Mouse (Mus musculus): Measurements from ENCODE around the gene Ap3b1. TPM values are rescaled to one million over a fixed set of nuclear protein-coding genes. Genes with fewer than 3 reads are reported as not detected.

The Ap3b1 gene
- polyA plus RNA-seq, 1 experiment from 2014 or later: 27.9 TPM

DNA sequence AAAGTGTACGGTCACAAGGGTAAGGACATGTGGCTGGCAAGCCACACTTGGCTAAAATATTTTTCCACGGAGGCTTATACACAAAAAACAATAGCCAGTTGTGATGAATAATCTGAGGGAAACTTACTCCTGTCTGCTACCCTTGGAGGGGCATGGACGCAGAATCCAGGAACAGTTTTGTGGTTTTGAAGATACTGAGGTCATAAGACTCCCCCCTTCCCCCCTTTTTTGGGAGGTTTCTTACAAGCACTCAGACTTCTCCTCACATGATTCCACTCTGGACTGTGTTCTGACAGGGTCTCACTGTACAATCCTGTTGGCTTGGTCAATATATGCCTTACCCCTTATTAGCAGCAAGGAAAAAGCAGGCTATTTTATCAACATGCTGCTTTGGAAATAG lies 29.8 kb downstream of the Ap3b1 start:
- Histone ChIP-seq H3K27me3 (replicated peaks; ENCODE audit: control insufficient read depth, insufficient read depth, low read length) (no peaks in the 10 kb centered on the region), H3K9ac (ENCODE audit: low read depth, low read length) (no peak overlapping the region), H3K4me1 (ENCODE audit: control insufficient read depth, insufficient read depth, low read depth, low read length) (no peaks in the 10 kb centered on the region), H3K4me3 (ENCODE audit: low read length) (no peak overlapping the region), H3K9me3 (ENCODE audit: control insufficient read depth, low read length) (no peaks in the 10 kb centered on the region), H3K4me2 (ENCODE audit: low read length) (no peak overlapping the region), H3K36me3 (ENCODE audit: control insufficient read depth, insufficient read depth, low read length) (no peaks in the 10 kb centered on the region), H3K27ac (ENCODE audit: low read depth, low read length) (no peak overlapping the region)
- ATAC-seq: no peak
- WGBS: 78% methylated on average over 3 of the region's 3 CpGs

DNA sequence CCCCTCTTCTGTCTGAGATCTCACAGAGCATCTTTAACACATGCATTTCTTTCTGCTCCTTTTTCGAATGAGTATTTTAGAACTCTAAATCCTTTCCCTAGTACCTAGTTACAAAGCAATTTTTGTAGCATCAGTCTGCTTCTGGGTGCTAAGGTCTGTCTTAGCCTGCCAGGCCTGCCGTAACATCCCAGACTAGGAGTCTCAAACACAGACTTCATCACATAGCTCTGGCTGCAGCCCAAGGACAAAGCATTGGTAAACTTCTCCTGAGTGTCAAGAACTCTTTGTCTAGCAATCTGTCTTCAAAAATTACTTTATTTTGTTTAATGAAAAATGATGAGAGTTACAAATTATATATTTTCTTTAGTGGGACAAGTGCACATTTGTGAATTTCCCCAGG lies 30.8 kb downstream of the Ap3b1 start:
- no peak for ATAC-seq
- H3K9ac ChIP-seq (ENCODE audit: low read depth, low read length): no peak overlapping the region
- no peaks in the 10 kb centered on the region for H3K27me3 ChIP-seq (replicated peaks; ENCODE audit: control insufficient read depth, insufficient read depth, low read length)
- H3K4me1 ChIP-seq (ENCODE audit: control insufficient read depth, insufficient read depth, low read depth, low read length): no peaks in the 10 kb centered on the region
- no peaks in the 10 kb centered on the region for H3K36me3 ChIP-seq (ENCODE audit: control insufficient read depth, insufficient read depth, low read length)
- H3K4me3 ChIP-seq (ENCODE audit: low read length): no peak overlapping the region
- no peaks in the 10 kb centered on the region for H3K9me3 ChIP-seq (ENCODE audit: control insufficient read depth, low read length)
- no peak overlapping the region for H3K4me2 ChIP-seq (ENCODE audit: low read length)
- no peak overlapping the region for H3K27ac ChIP-seq (ENCODE audit: low read depth, low read length)
- WGBS: 73% methylated on average over 2 of the region's 2 CpGs

DNA sequence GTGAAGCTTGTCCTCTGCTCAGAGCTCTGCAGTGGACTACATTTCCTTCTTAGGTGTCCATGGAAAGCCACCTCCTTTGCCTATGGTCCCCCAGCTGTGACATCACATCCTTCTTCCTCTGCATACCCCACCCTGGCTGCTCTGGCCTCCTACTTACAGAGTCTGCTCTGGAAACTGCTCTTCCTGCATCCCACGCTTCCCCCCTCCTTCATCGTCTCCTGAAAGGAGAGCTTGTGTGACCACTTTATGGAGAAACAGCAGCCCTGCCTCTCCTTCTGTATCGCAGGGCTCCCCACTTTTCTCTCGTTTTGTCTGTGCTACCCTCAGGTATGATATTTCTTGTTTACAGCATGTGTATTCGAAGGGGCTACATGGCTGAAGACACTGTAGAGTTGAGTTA lies 33.5 kb downstream of the Ap3b1 start:
- Histone ChIP-seq H3K4me2 (ENCODE audit: low read length) (no peak overlapping the region), H3K4me1 (ENCODE audit: control insufficient read depth, insufficient read depth, low read depth, low read length) (no peaks in the 10 kb centered on the region), H3K36me3 (ENCODE audit: control insufficient read depth, insufficient read depth, low read length) (peaks cover 3% of the 10 kb centered on the region; the same call in 1 of the 2 replicates), H3K27me3 (replicated peaks; ENCODE audit: control insufficient read depth, insufficient read depth, low read length) (no peaks in the 10 kb centered on the region), H3K9ac (ENCODE audit: low read depth, low read length) (no peak overlapping the region), H3K27ac (ENCODE audit: low read depth, low read length) (no peak overlapping the region), H3K9me3 (ENCODE audit: control insufficient read depth, low read length) (no peaks in the 10 kb centered on the region), H3K4me3 (ENCODE audit: low read length) (no peak overlapping the region)
- WGBS: 88% methylated on average over 5 of the region's 5 CpGs
- ATAC-seq: no peak

DNA sequence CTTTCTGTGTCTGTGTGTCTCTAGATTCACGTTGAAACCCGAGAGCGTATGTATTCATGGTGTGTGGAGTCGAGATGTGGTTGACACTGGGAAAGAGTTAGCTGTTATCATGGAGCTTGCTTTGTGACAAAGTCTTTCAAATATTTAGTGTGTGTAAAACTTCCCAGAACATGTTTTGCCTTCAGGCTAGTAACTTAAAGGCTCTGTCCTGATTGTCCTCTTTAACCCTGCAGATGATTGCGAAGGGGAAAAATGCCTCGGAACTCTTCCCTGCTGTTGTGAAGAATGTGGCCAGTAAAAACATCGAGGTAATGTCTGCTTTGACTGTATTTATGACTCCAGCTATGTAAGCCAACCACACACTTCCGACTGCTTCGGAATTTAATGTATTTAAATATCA lies 35.7 kb downstream of the Ap3b1 start:
- Histone ChIP-seq H3K27me3 (replicated peaks; ENCODE audit: control insufficient read depth, insufficient read depth, low read length) (no peaks in the 10 kb centered on the region), H3K4me2 (ENCODE audit: low read length) (no peak overlapping the region), H3K36me3 (ENCODE audit: control insufficient read depth, insufficient read depth, low read length) (peaks cover 3% of the 10 kb centered on the region; the same call in 1 of the 2 replicates), H3K9me3 (ENCODE audit: control insufficient read depth, low read length) (no peaks in the 10 kb centered on the region), H3K4me1 (ENCODE audit: control insufficient read depth, insufficient read depth, low read depth, low read length) (0 out of 2 replicates have a peak, but pooled peaks cover 4% of the 10 kb centered on the region), H3K27ac (ENCODE audit: low read depth, low read length) (no peak overlapping the region), H3K4me3 (ENCODE audit: low read length) (no peak overlapping the region), H3K9ac (ENCODE audit: low read depth, low read length) (no peak overlapping the region)
- WGBS: 75% methylated on average over 9 of the region's 9 CpGs
- ATAC-seq: no peak

DNA sequence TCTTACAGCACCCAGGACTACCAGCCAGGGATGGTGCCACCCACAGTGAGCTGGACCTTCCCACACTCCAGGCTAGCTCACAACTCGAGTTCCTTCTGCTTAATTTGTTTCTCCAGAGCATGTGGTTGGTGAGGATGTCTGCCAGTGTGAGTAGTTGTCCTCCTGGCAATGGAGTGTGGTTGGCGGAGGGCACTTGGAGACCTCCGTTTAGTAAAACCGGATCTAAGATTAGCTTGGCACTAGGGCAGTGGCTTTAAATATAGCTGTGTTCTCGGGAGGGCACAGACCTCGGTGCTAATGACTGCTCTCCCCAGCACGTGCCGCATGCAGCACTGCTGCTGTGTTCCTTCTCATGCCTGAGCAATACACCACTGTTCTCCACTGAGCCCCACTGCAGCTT lies 37.0 kb downstream of the Ap3b1 start:
- H3K9me3 ChIP-seq (ENCODE audit: control insufficient read depth, low read length): no peaks in the 10 kb centered on the region
- no peak overlapping the region for H3K4me2 ChIP-seq (ENCODE audit: low read length)
- 62% methylated on average over 8 of the region's 8 CpGs for WGBS
- peak; percentile 52; the same call in 1 of the 2 replicates for ATAC-seq
- no peaks in the 10 kb centered on the region for H3K27me3 ChIP-seq (replicated peaks; ENCODE audit: control insufficient read depth, insufficient read depth, low read length)
- no peak overlapping the region for H3K9ac ChIP-seq (ENCODE audit: low read depth, low read length)
- H3K36me3 ChIP-seq (ENCODE audit: control insufficient read depth, insufficient read depth, low read length): peaks cover 3% of the 10 kb centered on the region; the same call in 1 of the 2 replicates
- H3K4me3 ChIP-seq (ENCODE audit: low read length): no peak overlapping the region
- no peak overlapping the region for H3K27ac ChIP-seq (ENCODE audit: low read depth, low read length)
- 0 out of 2 replicates have a peak, but pooled peaks cover 4% of the 10 kb centered on the region for H3K4me1 ChIP-seq (ENCODE audit: control insufficient read depth, insufficient read depth, low read depth, low read length)

DNA sequence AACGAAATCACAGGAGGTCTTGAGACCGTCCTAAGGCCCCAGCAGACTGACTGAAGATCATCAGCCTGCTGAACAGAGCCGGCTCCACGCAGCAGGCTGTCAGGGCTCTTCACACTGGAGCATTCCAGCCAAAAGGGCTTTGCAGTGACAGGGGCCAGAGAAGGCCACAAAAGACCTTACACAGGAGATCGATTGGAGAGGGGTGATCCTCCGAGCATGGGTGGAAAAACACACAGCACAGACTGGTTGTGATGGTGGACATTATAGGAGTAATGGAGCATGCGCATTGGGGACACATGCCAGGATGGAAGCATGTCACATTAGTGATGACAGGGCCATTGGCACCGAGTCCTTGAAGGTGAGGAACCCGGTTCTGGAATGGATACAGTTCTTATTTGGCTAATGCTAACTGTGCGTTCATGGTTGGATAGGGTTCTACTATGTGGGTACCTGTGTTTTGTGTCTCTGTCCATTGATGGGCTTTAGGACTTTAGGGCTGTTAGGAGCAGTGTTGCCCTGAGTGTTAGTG lies 37.7 kb downstream of the Ap3b1 start:
- Histone ChIP-seq H3K36me3 (ENCODE audit: control insufficient read depth, insufficient read depth, low read length) (peaks cover 3% of the 10 kb centered on the region; the same call in 1 of the 2 replicates), H3K27ac (ENCODE audit: low read depth, low read length) (no peak overlapping the region), H3K4me3 (ENCODE audit: low read length) (no peak overlapping the region), H3K4me1 (ENCODE audit: control insufficient read depth, insufficient read depth, low read depth, low read length) (0 out of 2 replicates have a peak, but pooled peaks cover 4% of the 10 kb centered on the region), H3K9me3 (ENCODE audit: control insufficient read depth, low read length) (no peaks in the 10 kb centered on the region), H3K27me3 (replicated peaks; ENCODE audit: control insufficient read depth, insufficient read depth, low read length) (no peaks in the 10 kb centered on the region), H3K9ac (ENCODE audit: low read depth, low read length) (no peak overlapping the region), H3K4me2 (ENCODE audit: low read length) (no peak overlapping the region)
- 83% methylated on average over 10 of the region's 10 CpGs for WGBS
- no peak for ATAC-seq

DNA sequence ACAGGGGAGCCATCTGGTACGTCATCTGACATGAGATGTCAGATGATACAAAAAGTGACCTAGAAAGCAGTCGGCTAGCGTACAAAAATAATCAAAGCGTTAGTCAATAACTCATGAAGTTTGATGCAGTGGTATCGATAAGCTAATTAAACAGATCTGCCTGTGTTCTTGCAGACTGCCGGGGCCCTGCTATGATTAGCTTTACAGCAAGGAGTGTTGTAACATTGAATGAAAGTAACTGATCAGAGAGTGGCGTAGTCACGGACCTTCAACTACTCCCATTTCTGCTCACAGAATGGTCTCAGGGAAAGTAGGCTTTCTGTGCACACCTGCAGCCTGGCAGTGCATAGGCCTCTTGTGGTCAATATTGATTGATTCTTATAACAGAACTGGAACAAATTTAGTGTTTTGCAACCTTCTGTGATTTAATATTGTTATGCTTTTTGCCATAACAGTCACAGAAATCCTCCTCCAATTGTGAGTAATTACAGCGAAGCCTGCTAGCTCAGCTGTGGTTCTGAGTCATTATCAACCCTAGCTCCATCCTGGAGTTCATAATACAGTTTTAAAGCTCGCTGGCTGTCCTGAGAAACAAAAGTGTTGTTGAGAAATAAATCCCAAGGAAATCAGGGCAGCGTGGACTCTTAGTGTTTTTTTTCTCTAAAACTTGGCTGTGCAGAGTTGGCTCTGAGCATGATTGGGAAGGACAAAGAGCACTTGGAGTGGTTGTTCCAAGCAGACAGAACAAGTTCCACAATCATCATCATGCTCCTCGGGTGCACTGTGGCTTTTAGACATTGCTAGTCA lies 40.0 kb downstream of the Ap3b1 start:
- Histone ChIP-seq H3K27ac (ENCODE audit: low read depth, low read length) (peak overlapping the region; percentile 9; the same call in 1 of the 2 replicates), H3K27me3 (replicated peaks; ENCODE audit: control insufficient read depth, insufficient read depth, low read length) (no peaks in the 10 kb centered on the region), H3K4me1 (ENCODE audit: control insufficient read depth, insufficient read depth, low read depth, low read length) (0 out of 2 replicates have a peak, but pooled peaks cover 4% of the 10 kb centered on the region), H3K9ac (ENCODE audit: low read depth, low read length) (no peak overlapping the region), H3K4me3 (ENCODE audit: low read length) (no peak overlapping the region), H3K9me3 (ENCODE audit: control insufficient read depth, low read length) (no peaks in the 10 kb centered on the region), H3K36me3 (ENCODE audit: control insufficient read depth, insufficient read depth, low read length) (peaks cover 5% of the 10 kb centered on the region), H3K4me2 (ENCODE audit: low read length) (no peak overlapping the region)
- WGBS: 71% methylated on average over 12 of the region's 12 CpGs
- ATAC-seq: no peak

DNA sequence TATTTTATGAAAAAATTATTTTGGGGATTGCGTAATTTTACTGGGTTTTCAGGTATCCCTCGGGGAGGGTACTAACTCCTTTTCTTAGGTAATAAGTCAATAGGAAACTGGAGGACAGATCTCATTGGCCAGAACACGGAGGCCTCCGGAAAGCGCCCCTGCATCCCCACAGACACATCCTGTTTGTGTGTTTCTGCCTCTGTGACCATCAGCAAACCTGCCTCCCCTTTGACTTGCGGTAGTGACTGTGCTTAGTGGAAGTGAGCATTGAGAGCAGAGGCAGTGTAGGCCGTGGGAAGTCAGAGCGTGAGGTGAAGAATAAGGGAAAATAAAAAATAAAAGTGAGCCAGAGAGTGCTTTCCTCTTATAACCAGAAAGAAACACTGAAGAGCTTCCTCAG lies 41.7 kb downstream of the Ap3b1 start:
- no peak overlapping the region for H3K9ac ChIP-seq (ENCODE audit: low read depth, low read length)
- no peak overlapping the region for H3K4me3 ChIP-seq (ENCODE audit: low read length)
- H3K27me3 ChIP-seq (replicated peaks; ENCODE audit: control insufficient read depth, insufficient read depth, low read length): no peaks in the 10 kb centered on the region
- H3K4me2 ChIP-seq (ENCODE audit: low read length): no peak overlapping the region
- 94% methylated on average over 8 of the region's 8 CpGs for WGBS
- ATAC-seq: no peak
- H3K36me3 ChIP-seq (ENCODE audit: control insufficient read depth, insufficient read depth, low read length): peaks cover 22% of the 10 kb centered on the region
- no peaks in the 10 kb centered on the region; the same call in 1 of the 2 replicates for H3K9me3 ChIP-seq (ENCODE audit: control insufficient read depth, low read length)
- H3K27ac ChIP-seq (ENCODE audit: low read depth, low read length): no peak overlapping the region
- H3K4me1 ChIP-seq (ENCODE audit: control insufficient read depth, insufficient read depth, low read depth, low read length): 0 out of 2 replicates have a peak, but pooled peaks cover 4% of the 10 kb centered on the region

DNA sequence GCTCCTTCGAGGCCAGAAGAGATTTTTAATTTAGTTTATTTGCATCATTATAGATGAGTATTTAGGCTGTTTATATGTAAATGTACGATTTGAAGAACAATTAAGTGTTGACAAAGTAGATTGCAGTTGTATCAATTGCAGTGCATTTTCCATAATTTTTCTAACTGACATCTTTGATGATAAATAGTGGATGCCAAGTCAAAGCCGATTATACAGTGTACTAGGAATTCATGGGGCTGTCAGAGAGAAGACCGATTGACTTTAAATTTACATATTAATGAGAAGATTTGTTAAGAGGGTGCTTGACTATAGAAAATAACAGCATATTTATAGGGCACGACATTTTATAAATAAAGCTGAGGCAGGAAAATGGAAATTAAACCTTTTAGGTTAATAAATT lies 64.8 kb downstream of the Ap3b1 start:
- WGBS: 40% methylated on average over 5 of the region's 5 CpGs
- ATAC-seq: no peak

More for the DNA sequence above, 64.8 kb downstream of the Ap3b1 start:
- H3K9ac ChIP-seq (ENCODE audit: low read depth, low read length): no peak overlapping the region
- H3K4me3 ChIP-seq (ENCODE audit: low read length): no peak overlapping the region
- no peak overlapping the region for H3K4me2 ChIP-seq (ENCODE audit: low read length)
- H3K36me3 ChIP-seq (ENCODE audit: control insufficient read depth, insufficient read depth, low read length): no peaks in the 10 kb centered on the region; the same call in 1 of the 2 replicates
- no peak overlapping the region for H3K27ac ChIP-seq (ENCODE audit: low read depth, low read length)
- no peaks in the 10 kb centered on the region for H3K27me3 ChIP-seq (replicated peaks; ENCODE audit: control insufficient read depth, insufficient read depth, low read length)
- no peaks in the 10 kb centered on the region for H3K4me1 ChIP-seq (ENCODE audit: control insufficient read depth, insufficient read depth, low read depth, low read length)
- no peaks in the 10 kb centered on the region for H3K9me3 ChIP-seq (ENCODE audit: control insufficient read depth, low read length)
